Mouse (Mus musculus) midbrain, postnatal 0 days (tissue): ENCODE results near the gene Dtwd1. TPM values are rescaled to one million over a fixed set of nuclear protein-coding genes. Genes with fewer than 3 reads are reported as not detected.
A peak's percentile ranks its signal among the peaks of the same experiment; 100 is the strongest.

ENCODE experiments used
- ATAC-seq: fragments of 200-750 bp; cut with Nextera tagmentation; 2 replicates; pipeline ENCODE4 v1.8.0; 2017; ENCODE audit warnings: moderate number of reproducible peaks, mild to moderate bottlenecking, moderate TSS enrichment, moderate library complexity; ENCODE audit not compliant: low FRiP score
- DNase-seq: peaks from one replicate; pipeline ENCODE4 v3.0.0-alpha.2; 2015; ENCODE audit warnings: low spot score
- H3K27ac ChIP-seq: fragments of 300-500 bp; sonication (generic); 2 replicates; pipeline ENCODE4 v1.5.1; 2014; ENCODE audit warnings: low read depth, mild to moderate bottlenecking, low read length, mixed read lengths
- H3K27me3 ChIP-seq: fragments of 300-500 bp; sonication (generic); 2 replicates; pipeline ENCODE4 v1.6.1; 2014; ENCODE audit warnings: low read length, control low read depth, mixed read lengths; ENCODE audit not compliant: insufficient read depth
- H3K36me3 ChIP-seq: fragments of 300-500 bp; sonication (generic); 2 replicates; pipeline ENCODE4 v1.6.1; 2014; ENCODE audit warnings: low read length, control low read depth, mixed read lengths; ENCODE audit not compliant: insufficient read depth
- H3K4me1 ChIP-seq: fragments of 300-500 bp; sonication (generic); 2 replicates; pipeline ENCODE4 v1.6.1; 2014; ENCODE audit warnings: mild to moderate bottlenecking, control low read depth, antibody characterized with exemption, low read length, mixed read lengths; ENCODE audit not compliant: insufficient read depth
- H3K4me2 ChIP-seq: fragments of 300-500 bp; sonication (generic); 2 replicates; pipeline ENCODE4 v1.6.1; 2014; ENCODE audit warnings: low read depth, mild to moderate bottlenecking, low read length, mixed read lengths; ENCODE audit not compliant: poor library complexity, severe bottlenecking
- H3K4me3 ChIP-seq: fragments of 300-500 bp; sonication (generic); 2 replicates; pipeline ENCODE4 v1.5.1; 2014; ENCODE audit warnings: low read depth, mild to moderate bottlenecking, low read length, moderate library complexity
- H3K9ac ChIP-seq: fragments of 300-500 bp; sonication (generic); replicated peaks from 2 replicates; pipeline ENCODE4 v1.6.1; 2014; ENCODE audit warnings: mild to moderate bottlenecking, low read length, moderate library complexity, mixed read lengths; ENCODE audit not compliant: poor library complexity, severe bottlenecking
- H3K9me3 ChIP-seq: fragments of 300-500 bp; sonication (generic); 2 replicates; pipeline ENCODE4 v1.6.1; 2016; ENCODE audit warnings: low read length, control low read depth
- CTCF ChIP-seq: IDR thresholded peaks from 2 replicates; pipeline ENCODE4 v1.5.1; 2016; ENCODE audit warnings: antibody characterized with exemption, mild to moderate bottlenecking
- WGBS: fragments of 180-500 bp; shearing (Covaris S2); extraction: QIAGEN DNeasy Blood & Tissue Kit; methylation state at CpG from one replicate; pipeline ENCODE4 v1.1.7; 2014; 5-methylcytosine and 5-hydroxymethylcytosine counted together
- polyA plus RNA-seq: library from polyadenylated mRNA; unstranded; fragments of >200 nt; fragmentation: Nextera tagmentation; extraction: Ambion mirVana; gene quantifications from 2 replicates; pipeline ENCODE4 v1.2.1, GENCODE M21; 2015
- total RNA-seq: library from RNA; depleted of rRNA; stranded (reverse); fragments of >200 nt; gene quantifications from 2 replicates; pipeline ENCODE4 v1.2.3, GENCODE M21; 2014; rRNA removed

Gene Dtwd1
- 7.4 TPM in 2 replicates for total RNA-seq
- polyA plus RNA-seq: 15.5 and 16.7 TPM in 2 replicates

GRCm38 (mm10) chr2:126151855-126152571, at the start of gene Dtwd1, which contains the start of gene Fam227b:
Gene Dtwd1 (plus strand): TSS chr2:126152141.
Gene Fam227b (minus strand): TSS chr2:126152004.
- WGBS: under 1% methylated on average over 55 of the region's 57 CpGs
- ATAC-seq (peak; percentile 100), DNase-seq (peak; percentile 98)
- Histone ChIP-seq H3K4me3 (peak within 1 kb of the TSS; percentile 57), H3K27ac (peak within 1 kb of the TSS; percentile 75), H3K9ac (peak within 1 kb of the TSS; percentile 62), H3K4me2 (peak within 1 kb of the TSS; percentile 40), H3K27me3 (no peaks in the 10 kb centered on the region), H3K4me1 (0 out of 2 replicates have a peak, but pooled peaks cover 2% of the 10 kb centered on the region), H3K9me3 (no peaks in the 10 kb centered on the region), H3K36me3 (peaks cover 3% of the 10 kb centered on the region; the same call in 1 of the 2 replicates)
- TF ChIP-seq CTCF: no peak

- Histone ChIP-seq H3K4me1 (no peaks in the 10 kb centered on the region), H3K9me3 (no peaks in the 10 kb centered on the region), H3K27ac (no peak overlapping the region), H3K9ac (no peak overlapping the region), H3K4me2 (no peak overlapping the region), H3K27me3 (no peaks in the 10 kb centered on the region), H3K36me3 (no peaks in the 10 kb centered on the region), H3K4me3 (no peak overlapping the region)
- ATAC-seq: no peak
- TF ChIP-seq CTCF: no peak
- no peak for DNase-seq
Measured at GRCm38 (mm10) chr2:126147723-126148122, 4.2 kb upstream of the Dtwd1 start.

GRCm38 (mm10) chr2:126165277-126166018, 13.5 kb downstream of the Dtwd1 start:
- Histone ChIP-seq H3K4me3 (no peak overlapping the region), H3K9me3 (no peaks in the 10 kb centered on the region), H3K4me1 (no peaks in the 10 kb centered on the region), H3K36me3 (peaks cover 15% of the 10 kb centered on the region), H3K27me3 (no peaks in the 10 kb centered on the region), H3K4me2 (no peak overlapping the region), H3K9ac (no peak overlapping the region), H3K27ac (no peak overlapping the region)
- TF ChIP-seq CTCF: no peak
- DNase-seq (no peak), ATAC-seq (no peak)
- WGBS: 95% methylated on average over 5 of the region's 5 CpGs

GRCm38 (mm10) chr2:126166335-126166734, 14.4 kb downstream of the Dtwd1 start:
- Histone ChIP-seq H3K4me2 (no peak overlapping the region), H3K4me1 (no peaks in the 10 kb centered on the region), H3K36me3 (peaks cover 10% of the 10 kb centered on the region), H3K9me3 (no peaks in the 10 kb centered on the region), H3K9ac (no peak overlapping the region), H3K27ac (no peak overlapping the region), H3K4me3 (no peak overlapping the region), H3K27me3 (no peaks in the 10 kb centered on the region)
- TF ChIP-seq CTCF: no peak
- DNase-seq (no peak), ATAC-seq (no peak)

GRCm38 (mm10) chr2:126166848-126167617, 15.1 kb downstream of the Dtwd1 start:
- DNase-seq (peak; percentile 27), ATAC-seq (no peak)
- Histone ChIP-seq H3K36me3 (peaks cover 5% of the 10 kb centered on the region; the same call in 1 of the 2 replicates), H3K27me3 (no peaks in the 10 kb centered on the region), H3K9ac (no peak overlapping the region), H3K4me2 (no peak overlapping the region), H3K4me1 (no peaks in the 10 kb centered on the region), H3K9me3 (no peaks in the 10 kb centered on the region), H3K27ac (no peak overlapping the region), H3K4me3 (no peak overlapping the region)
- 82% methylated on average over 8 of the region's 8 CpGs for WGBS
- TF ChIP-seq CTCF: no peak
